Mouse (Mus musculus): ENCODE results near the gene Gm1113.

Gm1113 gene

GRCm38 (mm10) chr9:35529141-35529540 lies 11.1 kb upstream of the Gm1113 start:
- DNase-seq (ENCODE audit: low spot score in 2 of 2): no peak

DNA sequence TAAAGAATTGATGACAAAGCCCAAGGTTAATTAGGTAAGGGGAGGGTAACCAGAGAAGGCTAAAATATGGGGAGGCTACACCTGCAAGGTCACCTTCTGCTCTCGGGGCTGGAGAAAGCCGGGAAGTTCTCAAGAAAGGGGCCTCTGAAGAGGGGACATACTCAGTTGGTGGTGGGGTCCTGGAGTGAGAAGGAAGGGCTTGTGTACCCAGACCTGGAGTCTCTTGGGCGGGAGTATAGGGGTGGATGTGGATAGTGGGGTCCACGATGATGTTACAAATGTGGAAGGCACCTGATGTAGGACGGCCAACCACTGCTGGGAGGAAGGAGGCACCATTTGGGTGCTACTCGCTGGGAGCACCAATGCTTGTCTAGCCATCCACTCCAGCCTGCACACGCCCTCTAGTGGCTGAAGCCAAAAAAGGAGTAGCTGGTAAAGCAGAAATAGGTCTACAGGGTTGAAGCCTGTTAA lies 5.9 kb upstream of the Gm1113 start:
- peak; percentile 60 to 67 for DNase-seq (ENCODE audit: low spot score in 2 of 2)

DNA sequence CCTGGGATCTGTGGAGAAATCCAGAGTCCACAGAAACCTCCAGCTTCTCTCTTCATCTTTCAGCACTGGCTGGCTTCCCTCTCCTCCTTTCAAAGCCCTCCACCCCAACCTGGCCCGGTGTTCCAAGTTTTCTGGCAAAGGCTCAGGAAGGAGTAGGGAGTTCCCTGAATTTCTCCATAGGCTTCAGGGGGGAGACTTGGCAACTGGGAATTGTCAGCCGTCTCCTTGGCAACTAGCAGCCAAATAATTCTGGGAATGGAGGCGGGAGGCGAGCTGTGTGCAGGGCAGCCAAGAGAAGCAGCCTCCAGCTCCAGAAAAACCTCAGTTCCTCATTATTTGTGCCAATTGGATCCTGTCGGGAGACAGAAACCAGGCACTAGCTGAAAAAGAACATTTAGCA lies 5.5 kb upstream of the Gm1113 start:
- DNase-seq (ENCODE audit: low spot score in 2 of 2): peak; percentile 46 to 52

DNA sequence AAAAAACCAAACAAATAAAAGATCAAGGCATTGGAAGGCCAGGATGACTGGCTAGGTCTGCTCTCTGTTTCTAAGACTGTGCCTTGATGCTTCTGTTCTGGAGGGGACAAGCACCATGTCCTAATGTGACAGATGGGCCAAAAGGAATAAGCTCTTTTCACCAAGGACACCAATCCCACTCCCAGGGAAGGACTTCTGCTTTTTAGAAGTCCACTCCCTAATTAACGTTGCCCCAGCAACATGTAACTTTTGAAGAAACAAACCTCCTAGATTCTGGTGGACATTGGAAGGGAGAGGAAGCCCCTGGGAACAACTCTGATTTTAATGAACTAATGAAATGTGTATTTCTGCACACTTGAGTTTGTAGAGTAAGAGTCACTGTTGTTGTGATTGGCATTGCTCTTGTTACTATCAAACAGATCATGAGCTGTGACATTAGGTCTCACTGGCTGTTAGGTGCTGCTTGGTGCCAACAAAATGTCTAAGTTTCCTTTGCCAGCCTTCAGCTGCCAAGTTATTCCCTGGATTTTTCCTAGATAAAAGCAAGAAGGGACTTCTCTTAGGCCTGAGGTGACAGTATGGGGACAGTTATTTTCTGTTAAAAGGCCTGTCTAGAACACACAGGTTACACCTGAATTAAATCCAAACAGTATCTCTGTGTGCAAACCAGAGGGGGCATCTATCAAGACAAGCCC lies 4.9 kb upstream of the Gm1113 start:
- no peak for DNase-seq (ENCODE audit: low spot score in 2 of 2)

- DNase-seq (ENCODE audit: low spot score in 2 of 2): no peak
Measured at GRCm38 (mm10) chr9:35522241-35522640, 4.2 kb upstream of the Gm1113 start.

DNA sequence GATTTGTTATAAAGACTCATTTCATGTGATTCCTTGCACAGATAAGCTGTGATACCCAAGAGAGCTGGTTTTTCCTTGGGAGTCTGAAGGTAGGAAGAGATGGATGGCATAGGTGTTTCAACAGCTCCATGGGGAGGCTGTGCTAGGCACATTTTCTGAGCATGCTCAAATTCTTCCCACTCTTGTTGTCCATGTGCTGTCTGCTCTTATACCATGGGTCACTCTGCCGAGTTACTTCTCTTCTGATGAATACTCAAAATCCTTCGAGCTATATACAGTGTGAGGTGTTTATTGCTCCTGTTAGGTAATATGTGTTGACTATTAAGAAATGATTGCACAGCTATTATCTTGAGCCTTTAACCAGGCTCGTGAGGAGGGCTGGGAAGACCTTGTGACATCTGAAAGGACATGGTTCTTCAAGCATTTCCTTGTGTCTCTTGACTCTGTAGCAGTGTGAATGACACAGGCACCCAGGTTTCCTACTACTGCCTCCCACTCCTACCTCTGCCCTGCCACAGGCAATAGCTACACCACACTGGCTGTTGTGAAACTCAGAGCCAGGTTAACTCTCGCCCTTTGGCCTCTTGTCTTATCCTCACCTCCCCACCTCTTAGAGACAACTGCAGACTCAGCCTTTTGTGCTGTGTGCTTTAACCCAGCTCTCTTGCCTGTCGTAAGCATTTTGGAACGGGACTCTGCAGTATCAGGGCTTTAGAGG lies 2.7 kb upstream of the Gm1113 start:
- DNase-seq (ENCODE audit: low spot score in 2 of 2): no peak

DNA sequence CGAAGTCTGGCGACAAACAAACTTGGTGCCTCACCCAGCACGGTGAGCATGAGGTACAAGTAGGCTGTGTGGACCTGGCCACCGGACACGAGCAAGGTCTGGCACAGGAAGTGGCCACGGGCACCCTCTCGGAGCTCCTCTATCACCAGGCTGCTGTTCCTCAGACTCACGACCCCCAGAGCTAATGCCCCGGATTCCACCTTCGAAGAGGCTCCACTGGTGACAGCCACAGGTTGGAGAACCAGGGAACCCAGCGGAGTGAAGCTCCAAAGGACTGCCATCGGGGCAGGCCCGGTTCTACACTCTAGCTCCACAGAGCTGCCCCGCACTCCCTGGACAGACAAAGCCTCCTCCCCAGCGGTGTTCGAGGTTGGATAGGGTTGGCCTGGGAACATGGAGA lies 1.4 kb downstream of the Gm1113 start:
- no peak for DNase-seq (ENCODE audit: low spot score in 2 of 2)

GRCm38 (mm10) chr9:35516182-35516581 lies 1.9 kb downstream of the Gm1113 start:
- no peak for DNase-seq (ENCODE audit: low spot score in 2 of 2)

DNA sequence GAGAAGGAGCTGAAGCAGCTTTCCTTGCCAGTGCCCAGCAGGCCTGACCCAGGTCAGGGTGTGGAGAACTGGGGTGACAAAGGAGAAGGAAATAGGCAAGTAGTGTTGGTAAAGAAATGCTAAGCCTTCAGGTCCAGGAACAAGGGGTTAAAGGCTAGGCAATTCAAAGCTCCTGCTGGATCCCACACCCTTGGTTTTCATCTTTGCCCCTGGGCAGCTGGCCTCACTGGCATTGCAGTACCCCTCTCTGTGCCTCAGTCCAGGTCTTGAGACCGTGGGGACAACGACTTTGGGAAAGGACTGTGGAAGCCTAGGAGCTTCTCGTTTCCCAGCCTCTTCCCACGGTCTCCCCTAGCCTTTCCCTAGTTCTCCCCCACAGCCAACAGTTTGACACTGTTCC lies 4.2 kb downstream of the Gm1113 start:
- no peak for DNase-seq (ENCODE audit: low spot score in 2 of 2)

GRCm38 (mm10) chr9:35508234-35508633 lies 9.8 kb downstream of the Gm1113 start:
- DNase-seq (ENCODE audit: low spot score in 2 of 2): peak in 1 of 2 experiments; percentile 18

GRCm38 (mm10) chr9:35502361-35503000 lies 15.6 kb downstream of the Gm1113 start:
- DNase-seq (ENCODE audit: low spot score in 2 of 2): no peak

GRCm38 (mm10) chr9:35499946-35500345 lies 18.1 kb downstream of the Gm1113 start:
- DNase-seq (ENCODE audit: low spot score in 2 of 2): no peak

GRCm38 (mm10) chr9:35495471-35495870 lies 22.6 kb downstream of the Gm1113 start:
- DNase-seq (ENCODE audit: low spot score in 2 of 2): no peak

GRCm38 (mm10) chr9:35494937-35495336 lies 23.1 kb downstream of the Gm1113 start:
- DNase-seq (ENCODE audit: low spot score in 2 of 2): no peak

- no peak for DNase-seq (ENCODE audit: low spot score in 2 of 2)
Measured at GRCm38 (mm10) chr9:35493733-35494092, 24.4 kb downstream of the Gm1113 start.

DNA sequence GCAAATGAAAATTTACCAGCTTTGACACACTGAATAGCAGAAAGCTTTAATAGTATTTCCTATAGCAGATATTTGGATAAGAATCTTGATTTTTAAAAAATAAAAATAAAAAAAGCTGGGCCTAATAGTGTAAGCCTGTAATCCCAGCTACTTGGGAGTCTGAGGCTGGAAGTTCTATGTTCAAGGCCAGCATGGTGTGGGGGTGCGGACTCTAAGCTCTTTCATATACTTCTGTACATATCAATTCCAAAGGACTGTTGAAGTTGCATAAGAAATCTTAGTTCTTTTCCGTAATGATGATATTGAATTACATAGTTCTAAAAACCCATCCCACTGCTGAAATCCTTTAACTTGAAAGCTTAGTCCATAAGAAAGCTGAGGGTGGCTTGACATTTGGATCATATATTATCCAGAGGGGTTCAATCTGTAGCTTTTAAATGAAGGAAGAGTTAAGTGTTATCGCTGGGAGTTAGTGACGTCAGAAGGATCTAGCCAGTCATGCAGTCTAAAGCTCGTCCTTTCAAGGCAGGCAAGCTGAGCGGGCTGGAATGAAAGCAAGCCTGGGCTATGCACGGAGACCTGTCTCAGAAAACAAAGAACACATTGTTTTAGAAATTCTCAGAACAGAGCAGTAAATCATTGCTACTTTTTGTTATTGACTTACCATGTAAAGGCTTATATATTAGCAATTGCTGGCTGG lies 24.9 kb downstream of the Gm1113 start:
- DNase-seq (ENCODE audit: low spot score in 2 of 2): no peak

- DNase-seq (ENCODE audit: low spot score in 2 of 2): no peak
Measured at GRCm38 (mm10) chr9:35491109-35491866, 26.8 kb downstream of the Gm1113 start.

DNA sequence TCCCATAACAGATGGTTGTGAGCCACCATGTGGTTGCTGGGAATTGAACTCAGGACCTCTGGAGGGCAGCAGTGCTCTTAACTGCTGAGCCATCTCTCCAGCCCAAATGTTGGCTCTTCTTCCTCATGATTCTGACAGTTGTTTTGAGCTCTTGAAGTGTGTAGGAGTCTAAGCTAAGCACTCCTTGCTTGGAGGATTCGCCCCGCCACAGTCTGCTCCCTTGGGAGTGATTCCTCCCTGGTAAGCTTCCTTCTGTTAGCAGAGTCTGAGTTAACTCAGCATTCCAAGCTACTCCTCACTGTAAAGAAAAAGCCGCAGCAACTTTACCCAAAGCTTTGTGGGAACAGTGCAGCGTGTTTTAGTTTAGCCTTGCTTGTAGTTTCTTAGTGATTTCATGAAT lies 29.6 kb downstream of the Gm1113 start:
- no peak for DNase-seq (ENCODE audit: low spot score in 2 of 2)

DNA sequence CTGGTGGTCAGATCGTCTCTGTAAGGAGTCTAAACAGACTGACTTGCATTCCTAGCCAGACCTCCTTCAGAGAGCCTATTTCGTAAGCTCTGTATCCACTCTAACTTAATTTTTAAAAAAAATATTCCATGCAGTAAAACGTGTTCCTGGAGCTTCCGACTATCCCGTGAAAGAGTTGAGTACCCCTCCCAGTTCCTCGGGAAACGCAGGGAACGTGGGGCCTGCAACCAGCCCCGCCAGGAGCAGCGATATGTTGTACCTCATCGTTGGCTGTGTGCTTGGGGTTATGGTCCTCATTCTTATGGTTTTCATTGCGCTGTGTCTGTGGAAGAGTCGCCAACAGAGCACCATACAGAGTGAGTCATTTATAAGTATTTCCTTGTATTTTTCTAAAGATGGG lies 31.5 kb downstream of the Gm1113 start:
- DNase-seq (ENCODE audit: low spot score in 2 of 2): no peak

DNA sequence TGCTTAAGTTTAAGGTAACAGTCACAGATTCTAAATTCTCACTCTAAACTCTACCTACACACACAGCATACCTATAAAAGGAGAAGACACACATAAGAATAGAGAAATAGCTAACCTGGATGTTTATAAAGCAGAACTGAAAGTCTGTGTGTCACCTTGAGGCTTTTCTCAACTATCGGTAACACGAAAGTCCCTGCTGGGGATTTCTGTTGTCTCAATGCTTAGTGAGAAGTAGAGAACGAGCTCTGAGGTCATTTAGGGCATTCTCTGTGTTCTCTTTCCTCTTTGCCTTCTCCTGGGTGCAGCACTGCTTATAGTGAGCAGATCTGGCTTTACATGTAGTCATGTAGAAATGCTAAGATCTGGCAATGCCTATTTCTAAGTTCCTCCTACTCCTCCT lies 34.1 kb downstream of the Gm1113 start:
- no peak for DNase-seq (ENCODE audit: low spot score in 2 of 2)
